Mouse (Mus musculus) lung, embryonic 14.5 days (tissue): Measurements from ENCODE around the gene Rgl2. TPM values are rescaled to one million over a fixed set of nuclear protein-coding genes. Genes with fewer than 3 reads are reported as not detected.

ENCODE experiments used
- ATAC-seq: fragments of 200-750 bp; cut with Nextera tagmentation; 2 replicates; pipeline ENCODE4 v1.8.0; 2017; ENCODE audit warnings: mild to moderate bottlenecking, moderate TSS enrichment, moderate library complexity; ENCODE audit not compliant: insufficient read depth
- DNase-seq: peaks from one replicate; pipeline ENCODE4 v3.0.0-alpha.2; 2015
- H3K27ac ChIP-seq: fragments of 300-500 bp; sonication (generic); 2 replicates; pipeline ENCODE4 v1.5.1; 2014; ENCODE audit warnings: low read depth, mild to moderate bottlenecking, moderate library complexity
- H3K27me3 ChIP-seq: fragments of 300-500 bp; sonication (generic); 2 replicates; pipeline ENCODE4 v1.6.1; 2014; ENCODE audit warnings: low read length, control low read depth; ENCODE audit not compliant: insufficient read depth
- H3K36me3 ChIP-seq: fragments of 300-500 bp; sonication (generic); 2 replicates; pipeline ENCODE4 v1.6.1; 2014; ENCODE audit warnings: control low read depth; ENCODE audit not compliant: insufficient read depth
- H3K4me1 ChIP-seq: fragments of 300-500 bp; sonication (generic); 2 replicates; pipeline ENCODE4 v1.6.1; 2014; ENCODE audit warnings: antibody characterized with exemption, control low read depth; ENCODE audit not compliant: insufficient read depth
- H3K4me2 ChIP-seq: fragments of 300-500 bp; sonication (generic); 2 replicates; pipeline ENCODE4 v1.6.1; 2014; ENCODE audit warnings: mild to moderate bottlenecking
- H3K4me3 ChIP-seq: fragments of 300-500 bp; sonication (generic); 2 replicates; pipeline ENCODE4 v1.5.1; 2014; ENCODE audit warnings: low read depth, low read length
- H3K9ac ChIP-seq: fragments of 300-500 bp; sonication (generic); 2 replicates; pipeline ENCODE4 v1.6.1; 2014
- H3K9me3 ChIP-seq: fragments of 300-500 bp; sonication (generic); 2 replicates; pipeline ENCODE4 v1.6.1; 2016; ENCODE audit warnings: low read depth, low read length, control low read depth
- CTCF ChIP-seq: IDR thresholded peaks from 2 replicates; pipeline ENCODE4 v1.5.1; 2016; ENCODE audit warnings: antibody characterized with exemption, low read depth
- WGBS: fragments of 180-500 bp; shearing (Covaris S2); extraction: QIAGEN DNeasy Blood & Tissue Kit; methylation state at CpG from one replicate; pipeline ENCODE4 v1.1.7; 2014; 5-methylcytosine and 5-hydroxymethylcytosine counted together
- polyA plus RNA-seq: library from polyadenylated mRNA; unstranded; fragments of >200 nt; fragmentation: Nextera tagmentation; extraction: Ambion mirVana; gene quantifications from 2 replicates; pipeline ENCODE4 v1.2.1, GENCODE M21; 2014

Gene Rgl2
- polyA plus RNA-seq, 1 experiment from 2014 or later, result 49.1 TPM

DNA sequence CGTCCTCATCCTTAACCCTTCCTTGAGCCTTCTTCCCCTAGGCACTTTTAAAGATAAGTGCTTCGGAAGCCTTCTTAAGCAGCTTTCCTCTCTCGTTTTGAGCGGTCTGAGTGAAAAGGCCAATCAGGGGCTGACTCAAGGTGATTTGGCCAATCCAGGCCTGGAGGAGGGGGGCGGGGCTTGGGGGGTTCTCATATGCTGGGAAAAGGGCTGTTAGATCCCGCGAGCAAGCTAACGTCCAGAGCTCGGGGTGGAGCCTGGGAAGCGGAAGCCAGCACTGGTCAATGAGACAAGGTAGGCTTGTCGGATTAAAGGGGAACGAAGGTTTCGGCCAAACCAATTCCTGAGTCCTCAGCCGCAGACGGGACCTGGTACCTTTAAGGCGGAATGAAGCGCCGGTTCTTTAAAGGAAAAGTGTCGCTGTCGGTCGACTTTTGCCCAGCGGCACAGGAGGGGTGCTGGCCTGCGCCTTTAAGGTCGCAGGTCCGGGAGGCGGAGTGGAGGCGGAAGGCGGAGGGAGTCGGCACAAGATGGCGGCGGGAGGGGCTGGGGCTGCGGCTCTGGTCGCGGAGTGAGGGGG lies 13.6 kb upstream of the Rgl2 start, which contains the start of the genes Tapbp and Zbtb22:
Gene Tapbp, plus strand, starts transcription at position 229 of the 580 bp plus-strand sequence.
Gene Zbtb22, plus strand, starts transcription at position 234 of the 580 bp plus-strand sequence.
- ATAC-seq (peak; percentile 91), DNase-seq (peak; percentile 98)
- Histone ChIP-seq H3K9ac (peak within 1 kb of the TSS; percentile 62), H3K4me3 (peak within 1 kb of the TSS; percentile 56), H3K4me2 (peak within 1 kb of the TSS; percentile 72), H3K9me3 (no peaks in the 10 kb centered on the region), H3K36me3 (peaks cover 59% of the 10 kb centered on the region), H3K4me1 (peaks cover 5% of the 10 kb centered on the region), H3K27ac (peak within 1 kb of the TSS; percentile 85), H3K27me3 (no peaks in the 10 kb centered on the region)
- WGBS, result under 1% methylated on average over 34 of the region's 34 CpGs
- no peak for TF ChIP-seq CTCF

GRCm38 (mm10) chr17:33916294-33916693 lies 13.0 kb upstream of the Rgl2 start:
- Histone ChIP-seq H3K27ac (peak overlapping the region; percentile 85), H3K4me2 (peak overlapping the region; percentile 72), H3K4me3 (peak overlapping the region; percentile 56), H3K36me3 (peaks cover 54% of the 10 kb centered on the region), H3K9me3 (no peaks in the 10 kb centered on the region), H3K27me3 (no peaks in the 10 kb centered on the region), H3K4me1 (peaks cover 5% of the 10 kb centered on the region), H3K9ac (peak overlapping the region; percentile 62)
- DNase-seq, result peak; percentile 73
- ATAC-seq, result peak; percentile 14
- no peak for TF ChIP-seq CTCF
- 2% methylated on average over 20 of the region's 20 CpGs for WGBS

- no peak for TF ChIP-seq CTCF
- H3K4me1 ChIP-seq, result peaks cover 5% of the 10 kb centered on the region; the same call in 1 of the 2 replicates
- no peak for DNase-seq
- H3K36me3 ChIP-seq, result peaks cover 46% of the 10 kb centered on the region
- H3K27ac ChIP-seq, result no peak overlapping the region
- peak overlapping the region; percentile 62 for H3K9ac ChIP-seq
- no peaks in the 10 kb centered on the region for H3K27me3 ChIP-seq
- peak overlapping the region; percentile 56 for H3K4me3 ChIP-seq
- H3K4me2 ChIP-seq, result peak overlapping the region; percentile 72
- no peak for ATAC-seq
- 73% methylated on average over 31 of the region's 31 CpGs for WGBS
- no peaks in the 10 kb centered on the region for H3K9me3 ChIP-seq
Observed at GRCm38 (mm10) chr17:33916847-33917655, 12.3 kb upstream of the Rgl2 start.

DNA sequence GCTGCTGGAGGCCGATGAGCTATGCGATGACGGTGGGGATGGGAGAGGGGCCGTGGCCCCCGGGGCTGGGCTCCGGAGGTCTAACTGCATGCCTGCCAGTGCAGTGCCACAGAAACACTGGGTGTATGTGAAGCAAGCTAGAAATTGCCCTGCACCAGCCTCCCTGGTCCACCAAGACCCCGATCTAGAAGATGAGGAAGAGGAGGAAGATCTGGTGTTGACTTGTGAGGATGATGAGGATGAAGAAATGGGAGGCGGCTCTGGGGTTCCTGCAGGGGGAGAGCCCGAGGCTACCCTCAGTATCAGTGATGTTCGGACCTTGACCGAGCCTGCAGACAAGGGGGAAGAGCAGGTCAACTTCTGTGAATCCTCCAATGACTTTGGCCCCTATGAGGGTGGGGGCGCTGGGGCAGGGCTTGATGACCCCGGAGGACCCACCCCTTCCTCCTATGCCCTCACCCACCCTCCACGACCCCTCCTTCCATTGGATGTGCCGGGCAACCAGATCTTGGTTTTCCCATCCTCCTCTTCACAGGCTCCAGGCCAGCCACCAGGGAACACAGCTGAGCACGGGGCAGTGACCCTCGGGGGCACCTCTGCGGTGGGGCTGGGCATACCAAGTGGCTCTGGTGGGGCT lies 11.6 kb upstream of the Rgl2 start:
- Histone ChIP-seq H3K9ac (no peak overlapping the region), H3K27me3 (no peaks in the 10 kb centered on the region), H3K9me3 (no peaks in the 10 kb centered on the region), H3K4me2 (no peak overlapping the region; the same call in 1 of the 2 replicates), H3K27ac (no peak overlapping the region), H3K4me1 (peaks cover 5% of the 10 kb centered on the region; the same call in 1 of the 2 replicates), H3K36me3 (peaks cover 40% of the 10 kb centered on the region), H3K4me3 (0 out of 2 replicates have a peak overlapping the region, but pooled peaks have one; percentile 56)
- no peak for ATAC-seq
- 83% methylated on average over 18 of the region's 18 CpGs for WGBS
- DNase-seq, result no peak
- no peak for TF ChIP-seq CTCF

GRCm38 (mm10) chr17:33918293-33919203 lies 10.8 kb upstream of the Rgl2 start:
- H3K4me1 ChIP-seq, result peaks cover 5% of the 10 kb centered on the region; the same call in 1 of the 2 replicates
- 49% methylated on average over 37 of the region's 37 CpGs for WGBS
- no peak for DNase-seq
- H3K27ac ChIP-seq, result peak overlapping the region; percentile 84
- H3K4me3 ChIP-seq, result peak overlapping the region; percentile 68
- peak overlapping the region; percentile 71; the same call in 1 of the 2 replicates for H3K9ac ChIP-seq
- H3K9me3 ChIP-seq, result no peaks in the 10 kb centered on the region
- peak overlapping the region; percentile 100 for H3K4me2 ChIP-seq
- no peak for ATAC-seq
- TF ChIP-seq CTCF, result no peak
- peaks cover 33% of the 10 kb centered on the region for H3K36me3 ChIP-seq
- H3K27me3 ChIP-seq, result no peaks in the 10 kb centered on the region
